Mouse (Mus musculus) liver, embryonic 14.5 days (tissue): ENCODE results near the gene Tlr2.

Experiments used
- CTCF ChIP-seq: IDR thresholded peaks from 2 replicates; pipeline ENCODE4 v1.5.1; 2016; ENCODE audit warnings: antibody characterized with exemption, low read depth, control low read depth
- EP300 ChIP-seq: IDR thresholded peaks from 2 replicates; pipeline ENCODE4 v1.6.1; 2016; ENCODE audit warnings: antibody characterized with exemption, low read depth

GRCm38 (mm10) chr3:83791444-83791843, 50.1 kb downstream of the Tlr2 start:
- TF ChIP-seq CTCF, result no peak
- TF ChIP-seq EP300, result no peak
